Mouse (Mus musculus) brain, embryonic 14.5 days (tissue): ENCODE results near the gene Aqp11.

Experiments used
- CTCF ChIP-seq: fragments of 200-500 bp; IDR thresholded peaks from 2 replicates; pipeline ENCODE4 v1.5.1; 2012; ENCODE audit warnings: inconsistent platforms, mild to moderate bottlenecking, moderate library complexity, borderline replicate concordance; ENCODE audit not compliant: insufficient read depth, insufficient read length; ENCODE audit errors: extremely low read depth
- POLR2A ChIP-seq: fragments of 200-500 bp; IDR thresholded peaks from 2 replicates; pipeline ENCODE4 v1.6.1; 2012; ENCODE audit warnings: mild to moderate bottlenecking, inconsistent platforms, borderline replicate concordance; ENCODE audit not compliant: poor library complexity, insufficient read depth, insufficient read length, severe bottlenecking; ENCODE audit errors: extremely low read depth

GRCm38 (mm10) chr7:97726080-97726479 is 12.0 kb downstream of the Aqp11 start:
- TF ChIP-seq POLR2A (no peak), CTCF (no peak)
